Mouse (Mus musculus): ENCODE results near the gene Cd72.

Gene Cd72

DNA sequence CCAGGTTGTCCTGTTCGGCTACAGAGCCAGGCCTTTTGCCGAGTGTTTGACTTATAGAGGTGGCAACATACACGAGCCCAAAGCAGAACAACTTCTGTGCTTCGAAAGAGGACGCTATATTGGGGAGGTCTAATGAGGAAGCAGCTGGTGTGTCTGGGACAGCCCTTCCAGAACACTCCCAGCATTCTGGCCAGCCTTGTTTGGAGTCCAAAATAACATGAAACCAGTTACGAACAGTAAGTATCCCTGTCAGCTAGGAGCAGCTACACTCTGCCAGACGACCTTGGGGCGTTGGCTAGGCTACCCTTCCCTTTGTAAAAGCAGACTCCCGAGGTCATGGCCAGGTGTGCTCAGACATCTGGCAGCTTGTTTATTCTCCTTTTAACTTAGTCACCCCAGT, 52.2 kb downstream of the Cd72 start:
- no peak for DNase-seq (ENCODE audit: low spot score)

DNA sequence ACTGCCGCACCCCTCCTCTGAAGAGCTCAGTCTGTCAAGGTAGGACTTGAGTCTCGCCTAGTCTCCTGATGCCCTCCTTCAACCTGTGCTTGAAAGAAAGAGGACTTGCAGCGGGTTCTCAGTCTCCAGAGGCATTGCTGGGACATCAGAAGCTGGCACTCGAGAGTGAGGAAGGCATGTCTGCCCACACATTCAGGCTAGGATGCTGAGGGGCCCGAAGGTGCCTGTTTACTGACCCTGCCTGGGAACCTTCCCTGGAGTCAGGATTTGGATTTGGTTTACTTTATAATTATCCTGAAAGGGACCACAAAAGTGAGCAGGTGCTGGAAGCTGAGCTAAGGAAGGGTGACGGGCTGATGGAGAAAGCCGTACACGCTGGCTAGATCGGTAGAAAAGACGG, 52.9 kb downstream of the Cd72 start:
- DNase-seq (ENCODE audit: low spot score) = no peak

DNA sequence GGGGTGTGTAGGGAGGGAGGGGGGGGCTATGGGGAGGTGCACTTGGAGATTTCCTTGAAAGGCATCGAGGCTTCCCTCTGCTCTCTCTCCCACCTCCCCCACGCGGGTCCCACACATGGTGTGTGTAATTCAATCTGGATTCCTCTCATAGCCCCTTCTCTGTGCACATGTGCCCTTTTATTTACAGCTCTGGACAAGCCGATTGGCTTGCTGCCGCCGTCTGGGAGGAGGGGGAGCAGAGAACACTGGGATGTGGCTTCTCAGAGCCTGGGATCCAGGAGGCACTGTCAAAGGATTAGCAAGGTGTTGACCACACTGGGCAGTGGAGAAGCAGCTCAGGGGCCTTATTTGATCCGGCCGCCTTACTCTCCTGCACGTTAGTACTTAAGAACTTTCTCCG, 53.5 kb downstream of the Cd72 start:
- DNase-seq (ENCODE audit: low spot score) = no peak

DNA sequence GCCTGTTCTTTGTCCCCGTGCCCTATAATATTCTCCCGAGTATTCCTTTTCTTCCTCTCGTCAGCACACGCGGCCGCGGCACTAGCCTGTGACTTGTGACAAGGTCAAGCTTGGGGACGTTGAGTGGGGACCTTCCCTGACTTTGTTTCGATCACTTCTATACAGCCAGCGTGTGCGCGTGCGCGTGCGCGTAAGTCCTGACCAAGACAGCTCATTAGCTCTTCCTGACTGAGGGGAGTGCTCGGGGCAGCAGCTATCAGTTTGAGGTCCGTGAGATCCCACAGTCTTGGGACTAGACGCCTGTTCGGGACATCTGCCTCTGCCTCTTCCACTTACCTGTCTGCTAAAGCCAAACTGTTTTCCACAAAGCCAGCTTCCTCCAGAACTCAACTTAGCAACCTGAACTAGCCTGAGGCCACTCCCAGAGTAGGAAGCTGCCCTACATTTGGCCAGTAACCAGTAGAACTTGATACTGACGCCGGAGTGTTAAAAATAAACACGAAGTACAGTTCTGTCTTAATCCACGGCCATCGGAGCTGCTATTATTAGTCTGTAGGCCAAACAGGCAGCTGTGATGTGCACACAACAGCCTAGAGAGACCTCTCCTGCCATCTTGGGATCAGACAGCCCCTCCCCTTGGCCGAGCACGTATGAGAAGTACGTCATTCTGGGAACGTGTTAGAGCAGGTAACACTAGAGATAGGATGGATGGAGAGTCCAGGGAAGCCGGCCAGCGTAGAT, 54.9 kb downstream of the Cd72 start:
- no peak for DNase-seq (ENCODE audit: low spot score)

DNA sequence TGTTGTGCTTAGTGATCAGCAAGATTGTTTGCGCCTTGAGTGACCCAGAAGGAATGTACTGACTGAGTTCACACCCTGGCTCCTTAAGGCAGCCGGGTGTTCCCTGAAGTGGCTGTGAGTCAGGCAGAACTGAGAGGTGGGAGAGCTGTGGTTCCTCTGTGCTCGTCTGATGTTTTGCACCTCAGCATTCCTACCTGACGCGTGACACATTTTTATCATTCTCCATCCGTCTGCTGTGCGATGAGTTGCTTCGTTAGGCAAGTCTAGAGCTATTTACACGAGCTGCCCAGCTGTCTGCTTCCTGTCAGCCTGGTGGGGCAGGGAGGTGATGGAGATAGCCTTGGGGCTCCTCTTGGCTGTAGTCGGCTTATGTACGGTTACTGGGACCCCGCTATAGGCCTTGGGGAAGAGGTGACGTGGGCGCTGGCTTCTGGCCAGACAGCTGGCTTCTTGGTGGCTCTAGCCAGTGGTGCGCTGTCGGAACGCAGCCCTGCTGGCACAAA, 55.5 kb downstream of the Cd72 start:
- no peak for DNase-seq (ENCODE audit: low spot score)

DNA sequence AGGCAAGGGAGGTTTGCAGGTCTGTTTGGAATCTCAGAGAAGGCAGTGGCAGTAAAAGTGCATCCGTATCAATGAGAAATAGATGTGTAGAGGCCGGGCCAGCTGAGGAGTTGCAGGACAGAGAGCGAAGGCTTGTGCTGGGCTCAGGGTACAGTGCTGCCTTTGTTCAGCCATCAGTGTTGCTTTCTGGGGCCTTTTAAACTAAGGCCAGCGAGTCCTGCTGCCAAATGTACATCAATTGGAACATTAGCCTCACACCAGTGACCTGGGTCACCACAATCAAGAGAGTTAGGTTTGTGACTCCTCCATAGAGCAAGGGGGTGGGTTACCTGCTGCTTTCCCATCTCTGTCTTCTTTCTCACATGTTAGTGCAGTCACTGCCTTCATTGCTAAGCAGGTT, 56.4 kb downstream of the Cd72 start:
- DNase-seq (ENCODE audit: low spot score) = no peak

All from c-Kit-positive CD71-positive TER-119-positive erythroid progenitor cells, embryonic 14.5 days (primary cell).